Mouse (Mus musculus): ENCODE data around the gene Asb16. TPM values are rescaled to one million over a fixed set of nuclear protein-coding genes. Genes with fewer than 3 reads are reported as not detected.

Asb16 gene
- polyA plus RNA-seq, 1 experiment from 2014 or later, result 0.12 TPM

- H3K9ac ChIP-seq, result peak within 1 kb of the TSS; percentile 82
- peak within 1 kb of the TSS; percentile 99 for H3K27ac ChIP-seq (replicated peaks)
- ATAC-seq (ENCODE audit: insufficient number of reproducible peaks, low FRiP score, low TSS enrichment, low read depth), result peak; percentile 95
- H3K36me3 ChIP-seq, result peaks cover 24% of the 10 kb centered on the region
- H3K4me1 ChIP-seq, result peaks cover 25% of the 10 kb centered on the region
- WGBS, result under 1% methylated on average over 73 of the region's 125 CpGs
- no peaks in the 10 kb centered on the region for H3K9me3 ChIP-seq (replicated peaks)
- H3K4me2 ChIP-seq (replicated peaks), result peak within 1 kb of the TSS; percentile 87
- peak within 1 kb of the TSS; percentile 80 for H3K4me3 ChIP-seq (replicated peaks)
- H3K27me3 ChIP-seq, result no peaks in the 10 kb centered on the region
Measured at GRCm38 (mm10) chr11:102296491-102297472, 28.2 kb downstream of the Asb16 start, which contains the start of gene Atxn7l3. TSS of gene Atxn7l3 (minus strand) at chr11:102296631.

- Histone ChIP-seq H3K36me3 (peaks cover 13% of the 10 kb centered on the region), H3K9ac (peak overlapping the region; percentile 58), H3K9me3 (replicated peaks) (no peaks in the 10 kb centered on the region), H3K4me3 (replicated peaks) (peak overlapping the region; percentile 80), H3K27ac (replicated peaks) (peak overlapping the region; percentile 99), H3K4me2 (replicated peaks) (peak overlapping the region; percentile 87), H3K27me3 (no peaks in the 10 kb centered on the region), H3K4me1 (peaks cover 25% of the 10 kb centered on the region)
- WGBS, result 23% methylated on average over 27 of the region's 27 CpGs
- peak; percentile 6; the same call in 1 of the 2 replicates for ATAC-seq (ENCODE audit: insufficient number of reproducible peaks, low FRiP score, low TSS enrichment, low read depth)
Measured at GRCm38 (mm10) chr11:102297577-102298556, 29.3 kb downstream of the Asb16 start.

- 19% methylated on average over 1 of the region's 1 CpGs for WGBS
- H3K27me3 ChIP-seq, result no peaks in the 10 kb centered on the region
- no peak overlapping the region for H3K27ac ChIP-seq (replicated peaks)
- no peak overlapping the region for H3K4me2 ChIP-seq (replicated peaks)
- peaks cover 14% of the 10 kb centered on the region for H3K4me1 ChIP-seq
- no peaks in the 10 kb centered on the region for H3K36me3 ChIP-seq
- H3K9me3 ChIP-seq (replicated peaks), result no peaks in the 10 kb centered on the region
- H3K9ac ChIP-seq, result no peak overlapping the region
- ATAC-seq (ENCODE audit: insufficient number of reproducible peaks, low FRiP score, low TSS enrichment, low read depth), result no peak
- H3K4me3 ChIP-seq (replicated peaks), result no peak overlapping the region
Measured at GRCm38 (mm10) chr11:102299839-102300238, 31.3 kb downstream of the Asb16 start.

- no peak overlapping the region for H3K4me3 ChIP-seq (replicated peaks)
- WGBS, result 54% methylated on average over 2 of the region's 2 CpGs
- no peak overlapping the region for H3K27ac ChIP-seq (replicated peaks)
- peaks cover 8% of the 10 kb centered on the region for H3K4me1 ChIP-seq
- no peak overlapping the region for H3K9ac ChIP-seq
- no peak for ATAC-seq (ENCODE audit: insufficient number of reproducible peaks, low FRiP score, low TSS enrichment, low read depth)
- H3K36me3 ChIP-seq, result peaks cover 33% of the 10 kb centered on the region
- H3K9me3 ChIP-seq (replicated peaks), result no peaks in the 10 kb centered on the region
- H3K27me3 ChIP-seq, result no peaks in the 10 kb centered on the region
- no peak overlapping the region for H3K4me2 ChIP-seq (replicated peaks)
Measured at GRCm38 (mm10) chr11:102304141-102304540, 35.6 kb downstream of the Asb16 start.

GRCm38 (mm10) chr11:102305359-102305758 is 36.8 kb downstream of the Asb16 start:
- Histone ChIP-seq H3K4me3 (replicated peaks) (no peak overlapping the region), H3K4me2 (replicated peaks) (no peak overlapping the region), H3K9ac (no peak overlapping the region), H3K27ac (replicated peaks) (no peak overlapping the region), H3K9me3 (replicated peaks) (no peaks in the 10 kb centered on the region), H3K27me3 (no peaks in the 10 kb centered on the region), H3K4me1 (peaks cover 20% of the 10 kb centered on the region), H3K36me3 (peaks cover 46% of the 10 kb centered on the region)
- WGBS, result 61% methylated on average over 2 of the region's 3 CpGs
- no peak for ATAC-seq (ENCODE audit: insufficient number of reproducible peaks, low FRiP score, low TSS enrichment, low read depth)

- Histone ChIP-seq H3K9me3 (replicated peaks) (no peaks in the 10 kb centered on the region), H3K4me1 (peaks cover 31% of the 10 kb centered on the region), H3K4me3 (replicated peaks) (no peak overlapping the region), H3K36me3 (peaks cover 65% of the 10 kb centered on the region), H3K27me3 (no peaks in the 10 kb centered on the region), H3K27ac (replicated peaks) (no peak overlapping the region), H3K9ac (no peak overlapping the region), H3K4me2 (replicated peaks) (no peak overlapping the region)
- 84% methylated on average over 9 of the region's 9 CpGs for WGBS
- ATAC-seq (ENCODE audit: insufficient number of reproducible peaks, low FRiP score, low TSS enrichment, low read depth), result no peak
Measured at GRCm38 (mm10) chr11:102308104-102308503, 39.6 kb downstream of the Asb16 start.

- Histone ChIP-seq H3K27ac (replicated peaks) (peak overlapping the region; percentile 77), H3K36me3 (peaks cover 73% of the 10 kb centered on the region), H3K4me3 (replicated peaks) (peak overlapping the region; percentile 41), H3K4me2 (replicated peaks) (peak overlapping the region; percentile 76), H3K4me1 (peaks cover 31% of the 10 kb centered on the region), H3K9ac (0 out of 2 replicates have a peak overlapping the region, but pooled peaks have one; percentile 10), H3K27me3 (no peaks in the 10 kb centered on the region), H3K9me3 (replicated peaks) (no peaks in the 10 kb centered on the region)
- WGBS, result under 1% methylated on average over 27 of the region's 27 CpGs
- ATAC-seq (ENCODE audit: insufficient number of reproducible peaks, low FRiP score, low TSS enrichment, low read depth), result peak; percentile 92
Measured at GRCm38 (mm10) chr11:102308979-102309378, 40.4 kb downstream of the Asb16 start.

GRCm38 (mm10) chr11:102309821-102310617 is 41.5 kb downstream of the Asb16 start:
- no peak for ATAC-seq (ENCODE audit: insufficient number of reproducible peaks, low FRiP score, low TSS enrichment, low read depth)
- WGBS, result 84% methylated on average over 22 of the region's 22 CpGs
- no peaks in the 10 kb centered on the region for H3K27me3 ChIP-seq
- peak overlapping the region; percentile 10; the same call in 1 of the 2 replicates for H3K9ac ChIP-seq
- H3K4me2 ChIP-seq (replicated peaks), result peak overlapping the region; percentile 76
- H3K4me3 ChIP-seq (replicated peaks), result peak overlapping the region; percentile 41; the same call in 1 of the 2 replicates
- H3K9me3 ChIP-seq (replicated peaks), result no peaks in the 10 kb centered on the region
- peaks cover 31% of the 10 kb centered on the region for H3K4me1 ChIP-seq
- H3K36me3 ChIP-seq, result peaks cover 83% of the 10 kb centered on the region
- H3K27ac ChIP-seq (replicated peaks), result peak overlapping the region; percentile 77

- ATAC-seq (ENCODE audit: insufficient number of reproducible peaks, low FRiP score, low TSS enrichment, low read depth), result no peak
Measured at GRCm38 (mm10) chr11:102310768-102311695, 42.5 kb downstream of the Asb16 start.

More at GRCm38 (mm10) chr11:102310768-102311695, 42.5 kb downstream of the Asb16 start:
- no peaks in the 10 kb centered on the region for H3K9me3 ChIP-seq (replicated peaks)
- peaks cover 80% of the 10 kb centered on the region for H3K36me3 ChIP-seq
- no peak overlapping the region for H3K4me2 ChIP-seq (replicated peaks)
- H3K4me1 ChIP-seq, result peaks cover 41% of the 10 kb centered on the region
- no peak overlapping the region for H3K4me3 ChIP-seq (replicated peaks)
- 45% methylated on average over 38 of the region's 38 CpGs for WGBS
- no peak overlapping the region for H3K27ac ChIP-seq (replicated peaks)
- 0 out of 2 replicates have a peak overlapping the region, but pooled peaks have one; percentile 5 for H3K9ac ChIP-seq
- no peaks in the 10 kb centered on the region for H3K27me3 ChIP-seq
